Mouse (Mus musculus): Measurements from ENCODE around the gene Fam222a.

Fam222a gene

GRCm38 (mm10) chr5:114552507-114553208 is 15.2 kb upstream of the Fam222a start:
- POLR2A ChIA-PET = interaction anchor here in 2 of 4 experiments (0.8 to 1.7 kb wide), 2 partner anchors 8 to 14 kb away, joined by 3 to 6 read pairs; no protein-coding TSS in a partner anchor
- CTCF ChIA-PET = no interaction called here

GRCm38 (mm10) chr5:114553706-114554105 is 14.1 kb upstream of the Fam222a start:
- ChIA-PET POLR2A (interaction anchor here in 2 of 4 experiments (0.5 to 1.1 kb wide), 3 partner anchors 12 to 401 kb away, joined by 3 read pairs; no protein-coding TSS in a partner anchor), CTCF (no interaction called here)

- POLR2A ChIA-PET = interaction anchor here in 3 of 4 experiments (0.7 to 6.5 kb wide), 9 partner anchors 10 to 40 kb away, joined by 3 to 51 read pairs (median 3); partner anchors contain the start of gene Fam222a (in 2 of the 3)
These were observed 12.4 kb upstream of the Fam222a start for GRCm38 (mm10) chr5:114555424-114555823.

GRCm38 (mm10) chr5:114556109-114556508 is 11.7 kb upstream of the Fam222a start:
- ChIA-PET POLR2A (interaction anchor here in 3 of 4 experiments (0.7 to 7.7 kb wide), 14 partner anchors 8 to 112 kb away, joined by 3 to 51 read pairs (median 4); partner anchors contain the start of genes Fam222a (in 2 of the 3), Mmab (in 1 of the 3) and Mvk (in 1 of the 3)), CTCF (interaction anchor here (0.5 to 1.7 kb wide), 11 partner anchors 9 to 510 kb away, joined by 3 to 6 read pairs (median 4); partner anchors contain the start of genes Fam222a (in 1 of the 4) and Foxn4 (in 1 of the 4))

More at GRCm38 (mm10) chr5:114555424-114555823, 12.4 kb upstream of the Fam222a start:
- CTCF ChIA-PET = interaction anchor here in 3 of 4 experiments (0.6 to 1.6 kb wide), 8 partner anchors 8 to 509 kb away, joined by 3 to 5 read pairs (median 4); partner anchors contain the start of gene Fam222a (in 2 of the 3)

- ChIA-PET POLR2A (interaction anchor here (0.5 to 7.7 kb wide), 16 partner anchors 9 to 1154 kb away, joined by 3 to 51 read pairs (median 4); partner anchors contain the start of gene Fam222a (in 2 of the 4)), CTCF (interaction anchor here in 2 of 4 experiments (0.7 to 1.6 kb wide), 4 partner anchors 47 to 194 kb away, joined by 3 to 5 read pairs (median 3); no protein-coding TSS in a partner anchor)
These were observed 9.8 kb upstream of the Fam222a start for GRCm38 (mm10) chr5:114557765-114558731.

GRCm38 (mm10) chr5:114560533-114560936 is 7.3 kb upstream of the Fam222a start:
- ChIA-PET CTCF (interaction anchor here (0.6 to 1.7 kb wide), 13 partner anchors 9 to 424 kb away, joined by 3 to 9 read pairs (median 3); no protein-coding TSS in a partner anchor), POLR2A (interaction anchor here (0.5 to 7.7 kb wide), 35 partner anchors 8 to 1100 kb away, joined by 3 to 51 read pairs (median 4); partner anchors contain the start of genes Mmab (in 2 of the 4), Mvk (in 2 of the 4), Alkbh2 (in 1 of the 4) and Fam222a (in 1 of the 4))

GRCm38 (mm10) chr5:114560965-114561364 is 6.9 kb upstream of the Fam222a start:
- ChIA-PET CTCF (interaction anchor here in 3 of 4 experiments (0.7 to 1.7 kb wide), 7 partner anchors 11 to 425 kb away, joined by 3 to 9 read pairs (median 4); no protein-coding TSS in a partner anchor), POLR2A (interaction anchor here (0.5 to 7.7 kb wide), 32 partner anchors 7 to 1189 kb away, joined by 3 to 51 read pairs (median 4); partner anchors contain the start of genes Alkbh2 (in 1 of the 4), Fam222a (in 1 of the 4), Mmab (in 1 of the 4) and Mvk (in 1 of the 4))

GRCm38 (mm10) chr5:114563994-114564393 is 3.8 kb upstream of the Fam222a start:
- CTCF ChIA-PET = no interaction called here
- POLR2A ChIA-PET = interaction anchor here in 3 of 4 experiments (0.6 to 2.7 kb wide), 6 partner anchors 9 to 625 kb away, joined by 3 to 16 read pairs (median 3); no protein-coding TSS in a partner anchor

- ChIA-PET CTCF (interaction anchor here in 1 of 4 experiments (1.0 kb wide), 2 partner anchors 9 to 74 kb away, joined by 4 to 5 read pairs; no protein-coding TSS in a partner anchor), POLR2A (interaction anchor here (0.6 to 2.7 kb wide), 12 partner anchors 9 to 1822 kb away, joined by 3 to 16 read pairs (median 4); partner anchors contain the start of genes Mmab (in 1 of the 4) and Mvk (in 1 of the 4))
These were observed 2.5 kb upstream of the Fam222a start for GRCm38 (mm10) chr5:114565305-114565704.

- CTCF ChIA-PET = interaction anchor here in 2 of 4 experiments (1.0 to 1.8 kb wide), 3 partner anchors 9 to 74 kb away, joined by 4 to 6 read pairs (median 5); no protein-coding TSS in a partner anchor
These were observed 2.1 kb upstream of the Fam222a start for GRCm38 (mm10) chr5:114565751-114566150.

GRCm38 (mm10) chr5:114566461-114566860 is 1.4 kb upstream of the Fam222a start:
- ChIA-PET POLR2A (interaction anchor here (0.5 to 2.9 kb wide), 22 partner anchors 9 to 170 kb away, joined by 3 to 27 read pairs (median 4); partner anchors contain the start of genes Mmab (in 2 of the 4) and Mvk (in 2 of the 4)), CTCF (interaction anchor here (0.6 to 2.0 kb wide), 7 partner anchors 10 to 186 kb away, joined by 3 to 8 read pairs (median 5); partner anchors contain the start of gene Kctd10 (in 1 of the 4))

More at GRCm38 (mm10) chr5:114565751-114566150, 2.1 kb upstream of the Fam222a start:
- POLR2A ChIA-PET = interaction anchor here in 3 of 4 experiments (0.6 to 2.9 kb wide), 13 partner anchors 9 to 1821 kb away, joined by 3 to 27 read pairs (median 5); partner anchors contain the start of genes Mmab (in 1 of the 3) and Mvk (in 1 of the 3)

- ChIA-PET POLR2A (interaction anchor here (0.5 to 2.9 kb wide), 36 partner anchors 9 to 695 kb away, joined by 3 to 27 read pairs (median 4); partner anchors contain the start of genes Mmab (in 2 of the 4), Mvk (in 2 of the 4) and Ssh1 (in 1 of the 4)), CTCF (interaction anchor here (0.6 to 2.0 kb wide), 15 partner anchors 11 to 319 kb away, joined by 3 to 11 read pairs (median 4); partner anchors contain the start of genes Mmab (in 1 of the 4) and Mvk (in 1 of the 4))
These were observed 720 bp upstream of the Fam222a start for GRCm38 (mm10) chr5:114567075-114567517.

- CTCF ChIA-PET = interaction anchor here in 3 of 4 experiments (0.7 to 1.9 kb wide), 5 partner anchors 51 to 1168 kb away, joined by 3 to 19 read pairs (median 4); no protein-coding TSS in a partner anchor
- POLR2A ChIA-PET = interaction anchor here in 3 of 4 experiments (0.7 to 3.6 kb wide), 16 partner anchors 8 to 981 kb away, joined by 3 to 22 read pairs (median 4); partner anchors contain the start of genes Mmab (in 1 of the 3) and Mvk (in 1 of the 3)
These were observed 1.0 kb downstream of the Fam222a start for GRCm38 (mm10) chr5:114568818-114569217.

- ChIA-PET CTCF (interaction anchor here in 3 of 4 experiments (0.6 to 2.6 kb wide), 8 partner anchors 10 to 1401 kb away, joined by 3 to 14 read pairs (median 4); no protein-coding TSS in a partner anchor), POLR2A (interaction anchor here in 3 of 4 experiments (0.6 to 3.6 kb wide), 16 partner anchors 9 to 1227 kb away, joined by 3 to 33 read pairs (median 5); no protein-coding TSS in a partner anchor)
These were observed 2.3 kb downstream of the Fam222a start for GRCm38 (mm10) chr5:114569918-114570670.

GRCm38 (mm10) chr5:114570791-114571450 is 3.1 kb downstream of the Fam222a start:
- POLR2A ChIA-PET = interaction anchor here (0.6 to 3.6 kb wide), 44 partner anchors 9 to 610 kb away, joined by 3 to 33 read pairs (median 4); partner anchors contain the start of genes 2210016L21Rik (in 1 of the 4), Mlec (in 1 of the 4), Mmab (in 1 of the 4) and Mvk (in 1 of the 4)
- CTCF ChIA-PET = interaction anchor here (0.5 to 2.6 kb wide), 19 partner anchors 10 to 1402 kb away, joined by 3 to 14 read pairs (median 4); partner anchors contain the start of gene Gltp (in 1 of the 4)

All from embryonic stem cell, embryonic (primary cell).